Mouse (Mus musculus) testis, adult 2 months (tissue): ENCODE data around the gene Cox6a2. TPM values are rescaled to one million over a fixed set of nuclear protein-coding genes. Genes with fewer than 3 reads are reported as not detected.
A peak's percentile ranks its signal among the peaks of the same experiment; 100 is the strongest.

Experiments used
- H3K27ac ChIP-seq: fragments of 200-500 bp; 2 replicates; pipeline ENCODE4 v1.5.1; 2012; ENCODE audit warnings: low read depth, low read length; ENCODE audit not compliant: control insufficient read depth, insufficient read depth
- H3K27me3 ChIP-seq: fragments of 200-500 bp; 2 replicates; pipeline ENCODE4 v1.6.1; 2012; ENCODE audit warnings: mild to moderate bottlenecking, low read length, moderate library complexity; ENCODE audit not compliant: control insufficient read depth, insufficient read depth
- H3K36me3 ChIP-seq: fragments of 200-500 bp; 2 replicates; pipeline ENCODE4 v1.6.1; 2012; ENCODE audit warnings: mild to moderate bottlenecking, low read length; ENCODE audit not compliant: control insufficient read depth, insufficient read depth
- H3K4me1 ChIP-seq: fragments of 200-500 bp; 2 replicates; pipeline ENCODE4 v1.6.1; 2012; ENCODE audit warnings: low read length; ENCODE audit not compliant: control insufficient read depth, insufficient read depth
- H3K4me3 ChIP-seq: fragments of 200-500 bp; 2 replicates; pipeline ENCODE4 v1.5.1; 2012; ENCODE audit warnings: low read depth, mild to moderate bottlenecking, low read length, moderate library complexity, mixed read lengths; ENCODE audit not compliant: control insufficient read depth
- CTCF ChIP-seq: fragments of 200-500 bp; IDR thresholded peaks from 2 replicates; pipeline ENCODE4 v1.5.1; 2012; ENCODE audit warnings: low read depth, mild to moderate bottlenecking, inconsistent platforms, low read length, moderate library complexity; ENCODE audit not compliant: control insufficient read depth, insufficient read depth, insufficient replicate concordance
- POLR2A ChIP-seq: fragments of 200-500 bp; IDR thresholded peaks from 2 replicates; pipeline ENCODE4 v1.6.1; 2012; ENCODE audit warnings: low read depth, mild to moderate bottlenecking, inconsistent platforms, low read length, moderate library complexity; ENCODE audit not compliant: control insufficient read depth
- polyA plus RNA-seq: library from polyadenylated mRNA; depleted of rRNA; stranded (reverse); fragments of >200 nt; gene quantifications from 2 replicates; pipeline ENCODE4 v1.2.3, GENCODE M21; 2012

Cox6a2 gene
- polyA plus RNA-seq, 1 experiment = 0.52 TPM

DNA sequence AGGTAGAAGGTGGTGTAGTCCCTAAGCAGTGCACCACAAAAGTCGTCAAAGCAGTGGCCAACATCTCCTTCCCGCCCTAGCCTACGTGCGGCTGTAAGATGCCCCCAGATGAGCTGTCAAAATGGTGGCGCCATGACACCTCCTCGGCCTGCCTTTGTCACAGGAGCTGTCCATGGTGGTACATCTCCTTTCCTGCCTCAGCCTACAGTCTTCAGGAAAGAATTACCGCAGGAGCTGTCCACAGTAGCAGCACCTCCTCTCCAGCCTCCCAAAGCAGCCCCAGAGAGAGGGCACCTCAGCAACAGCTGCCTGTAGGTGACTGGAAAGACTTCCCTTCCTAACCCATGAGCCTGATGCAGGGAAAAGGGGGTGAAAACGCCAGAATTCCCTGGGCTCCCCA lies 25.6 kb upstream of the Cox6a2 start:
- Histone ChIP-seq H3K4me1 (peaks cover 1% of the 10 kb centered on the region), H3K27ac (no peak overlapping the region), H3K36me3 (no peaks in the 10 kb centered on the region), H3K27me3 (no peaks in the 10 kb centered on the region), H3K4me3 (no peak overlapping the region)
- no peak for TF ChIP-seq POLR2A
- TF ChIP-seq CTCF = no peak

DNA sequence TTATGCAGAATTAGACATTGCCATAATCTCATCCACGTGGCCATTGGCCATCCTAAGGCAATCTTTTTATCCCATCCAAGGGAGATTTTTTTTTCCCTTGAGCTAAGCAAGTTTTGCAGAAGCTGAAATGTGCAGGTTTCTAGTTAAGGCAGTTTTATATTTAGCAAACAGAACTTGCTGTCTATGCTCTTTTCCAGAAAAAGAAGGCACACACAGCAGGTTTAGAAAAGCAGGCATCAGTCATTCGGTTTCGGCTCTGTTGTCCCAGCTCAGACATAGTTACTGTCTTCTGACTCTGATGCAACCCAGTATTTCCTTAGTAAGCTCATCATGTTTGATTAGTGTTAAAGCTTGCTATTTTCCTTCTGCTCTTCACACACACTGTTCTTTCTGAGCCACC lies 14.7 kb upstream of the Cox6a2 start:
- no peaks in the 10 kb centered on the region for H3K36me3 ChIP-seq
- H3K4me3 ChIP-seq = no peak overlapping the region
- H3K27me3 ChIP-seq = no peaks in the 10 kb centered on the region
- H3K4me1 ChIP-seq = no peaks in the 10 kb centered on the region
- H3K27ac ChIP-seq = no peak overlapping the region
- TF ChIP-seq POLR2A (no peak), CTCF (no peak)

DNA sequence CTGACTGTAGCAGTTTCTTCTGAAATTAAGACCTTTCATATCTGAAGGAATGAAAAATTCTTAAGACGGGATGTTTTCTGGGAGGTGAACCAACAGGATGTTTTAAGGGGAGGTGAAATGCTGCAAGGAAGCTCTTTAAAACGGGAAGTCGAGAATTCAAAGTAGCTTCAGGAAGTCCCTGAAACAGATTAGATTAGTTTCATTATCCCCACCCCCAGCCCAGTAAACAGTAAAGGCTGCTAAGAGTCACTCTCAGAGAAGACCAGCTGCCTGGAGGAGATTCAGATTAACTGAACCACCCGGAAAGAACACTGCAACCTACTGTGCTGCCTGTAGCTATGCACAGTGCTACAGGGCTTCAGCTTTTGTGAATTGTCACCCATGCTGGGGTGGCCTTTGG lies 13.8 kb upstream of the Cox6a2 start:
- TF ChIP-seq CTCF (no peak), POLR2A (no peak)
- H3K27ac ChIP-seq = no peak overlapping the region
- no peak overlapping the region for H3K4me3 ChIP-seq
- H3K27me3 ChIP-seq = no peaks in the 10 kb centered on the region
- H3K36me3 ChIP-seq = no peaks in the 10 kb centered on the region
- no peaks in the 10 kb centered on the region for H3K4me1 ChIP-seq

DNA sequence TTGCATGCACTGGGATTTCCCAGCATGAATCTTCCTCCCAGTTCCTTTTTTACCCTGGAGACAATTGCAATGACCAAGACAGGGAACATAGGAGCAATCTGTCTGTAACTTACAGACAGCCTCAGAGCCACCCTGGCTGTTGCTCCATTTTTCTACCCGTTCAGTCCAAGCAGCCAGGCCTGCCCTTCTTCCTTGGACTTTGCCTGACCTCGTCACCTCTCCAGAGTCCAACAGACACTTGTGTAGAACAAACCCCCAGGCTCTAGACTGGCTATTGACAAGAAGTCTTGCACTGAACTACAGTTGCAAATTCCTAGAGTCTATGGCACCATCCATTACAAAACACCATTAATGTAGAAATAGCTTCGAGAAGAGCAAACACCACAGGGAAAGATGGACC lies 3.6 kb upstream of the Cox6a2 start:
- no peak for TF ChIP-seq CTCF
- Histone ChIP-seq H3K36me3 (no peaks in the 10 kb centered on the region), H3K4me1 (peaks cover 4% of the 10 kb centered on the region), H3K27ac (no peak overlapping the region), H3K27me3 (no peaks in the 10 kb centered on the region), H3K4me3 (no peak overlapping the region)

DNA sequence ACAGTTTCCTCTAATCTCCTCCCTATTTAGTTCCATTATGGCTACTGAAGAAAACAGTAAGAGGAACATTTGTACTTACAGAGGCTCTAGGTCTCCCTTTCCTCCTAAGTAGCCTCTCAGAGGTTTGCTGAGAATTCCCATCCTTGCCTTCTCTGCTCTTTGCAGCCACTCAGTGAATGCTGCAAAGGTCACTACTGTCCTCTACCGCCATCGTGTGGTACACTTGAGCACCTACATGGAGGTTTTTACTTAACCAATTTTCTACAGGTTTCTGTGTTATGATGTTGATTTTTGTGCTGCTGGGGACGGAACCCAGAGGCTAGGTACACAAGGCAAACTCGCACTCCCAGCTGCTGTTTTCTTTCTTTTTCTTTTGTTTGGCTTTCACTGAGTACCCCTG lies 2.0 kb upstream of the Cox6a2 start:
- no peak overlapping the region for H3K4me3 ChIP-seq

DNA sequence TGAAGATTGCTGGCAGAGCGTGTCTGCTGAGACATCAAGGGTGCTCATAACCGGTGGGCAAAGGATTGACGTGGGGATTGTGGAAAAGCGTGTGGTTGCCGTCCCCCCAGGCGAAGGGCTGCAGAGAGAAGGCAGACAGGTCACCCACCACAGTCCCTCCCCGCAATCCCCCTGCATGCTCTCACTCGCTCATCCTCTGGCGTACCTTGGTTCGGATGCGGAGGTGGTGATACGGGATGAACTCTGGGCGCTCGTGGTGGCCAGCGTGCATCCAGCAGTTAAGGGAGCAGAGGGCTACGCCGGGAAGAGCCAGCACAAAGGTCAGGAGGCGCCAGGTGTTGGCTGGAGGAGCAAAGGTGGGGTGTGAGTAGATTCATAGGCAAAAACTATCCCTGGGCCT lies 492 bp downstream of the Cox6a2 start:
- no peak for TF ChIP-seq CTCF
- no peak for TF ChIP-seq POLR2A

More for the DNA sequence above, 2.0 kb upstream of the Cox6a2 start:
- TF ChIP-seq POLR2A (no peak), CTCF (peak; percentile 25; the same call in 1 of the 2 replicates)
- Histone ChIP-seq H3K4me1 (peaks cover 4% of the 10 kb centered on the region), H3K27ac (no peak overlapping the region), H3K36me3 (no peaks in the 10 kb centered on the region), H3K27me3 (no peaks in the 10 kb centered on the region)

DNA sequence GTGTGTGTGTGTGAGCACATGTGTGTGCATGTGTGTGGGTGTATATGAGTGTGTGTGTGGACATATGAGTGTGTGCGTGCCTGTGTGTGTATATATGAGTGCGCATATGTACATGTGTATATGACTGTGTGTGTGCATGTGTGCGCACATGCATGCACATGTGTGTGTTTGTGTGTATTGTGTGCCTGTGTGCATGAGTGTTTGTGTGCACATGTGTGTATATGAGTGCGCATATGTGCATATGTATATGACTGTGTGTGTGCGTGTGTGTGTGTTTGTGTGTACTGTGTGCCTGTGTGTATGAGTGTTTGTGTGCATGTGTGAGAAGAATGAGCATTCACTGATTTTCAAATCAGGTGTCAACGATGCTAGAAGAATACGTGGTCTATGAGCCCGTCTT lies 2.0 kb downstream of the Cox6a2 start:
- Histone ChIP-seq H3K4me3 (peak overlapping the region; percentile 81), H3K36me3 (no peaks in the 10 kb centered on the region), H3K4me1 (peaks cover 4% of the 10 kb centered on the region), H3K27me3 (no peaks in the 10 kb centered on the region), H3K27ac (no peak overlapping the region)
- no peak for TF ChIP-seq CTCF
- no peak for TF ChIP-seq POLR2A

More for the DNA sequence above, 492 bp downstream of the Cox6a2 start:
- H3K27me3 ChIP-seq = no peaks in the 10 kb centered on the region
- H3K36me3 ChIP-seq = no peaks in the 10 kb centered on the region
- peaks cover 4% of the 10 kb centered on the region for H3K4me1 ChIP-seq
- peak overlapping the region; percentile 66 for H3K4me3 ChIP-seq
- no peak overlapping the region for H3K27ac ChIP-seq

DNA sequence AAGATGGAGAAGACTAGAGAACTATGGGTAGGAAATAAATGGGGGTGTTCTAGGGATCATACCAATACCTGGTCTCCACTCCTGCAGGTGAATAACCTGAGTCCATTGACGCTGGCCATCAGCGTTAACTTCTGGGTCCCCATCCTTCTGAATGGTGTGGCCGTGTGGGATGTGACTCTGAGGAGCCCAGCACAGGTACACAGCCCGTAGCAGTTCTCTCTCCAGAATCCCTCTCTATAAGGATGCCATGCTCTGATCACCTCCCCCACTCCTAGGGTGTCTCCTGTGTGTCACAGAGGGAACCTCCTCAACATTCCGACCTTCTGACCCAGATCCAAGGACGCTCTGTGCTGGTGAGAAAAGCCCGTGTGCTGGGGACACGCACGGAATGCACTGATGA lies 3.1 kb downstream of the Cox6a2 start:
- no peaks in the 10 kb centered on the region for H3K27me3 ChIP-seq
- peak overlapping the region; percentile 47 for H3K27ac ChIP-seq
- no peaks in the 10 kb centered on the region for H3K36me3 ChIP-seq
- peak overlapping the region; percentile 81 for H3K4me3 ChIP-seq
- TF ChIP-seq POLR2A (peak; percentile 27; the same call in 1 of the 2 replicates), CTCF (no peak)
- peaks cover 4% of the 10 kb centered on the region for H3K4me1 ChIP-seq
